Mouse (Mus musculus) neural tube, embryonic 13.5 days (tissue): ENCODE data around the gene Eif4g2. TPM values are rescaled to one million over a fixed set of nuclear protein-coding genes. Genes with fewer than 3 reads are reported as not detected.
A peak's percentile ranks its signal among the peaks of the same experiment; 100 is the strongest.

ENCODE experiments used
- ATAC-seq: fragments of 200-750 bp; cut with Nextera tagmentation; 2 replicates; pipeline ENCODE4 v1.8.0; 2017; ENCODE audit warnings: low read depth, mild to moderate bottlenecking, moderate TSS enrichment, moderate library complexity
- H3K27ac ChIP-seq: fragments of 300-500 bp; sonication (generic); replicated peaks from 2 replicates; pipeline ENCODE4 v1.5.1; 2015; ENCODE audit warnings: moderate library complexity, mild to moderate bottlenecking, inconsistent platforms
- H3K27me3 ChIP-seq: fragments of 300-500 bp; sonication (generic); 2 replicates; pipeline ENCODE4 v1.6.1; 2015; ENCODE audit warnings: mild to moderate bottlenecking, inconsistent platforms
- H3K36me3 ChIP-seq: fragments of 300-500 bp; sonication (generic); 2 replicates; pipeline ENCODE4 v1.6.1; 2015; ENCODE audit warnings: mild to moderate bottlenecking, inconsistent platforms
- H3K4me1 ChIP-seq: fragments of 300-500 bp; sonication (generic); replicated peaks from 2 replicates; pipeline ENCODE4 v1.6.1; 2015; ENCODE audit warnings: inconsistent platforms
- H3K4me2 ChIP-seq: fragments of 300-500 bp; sonication (generic); 2 replicates; pipeline ENCODE4 v1.6.1; 2015; ENCODE audit warnings: inconsistent platforms, mild to moderate bottlenecking, moderate library complexity
- H3K4me3 ChIP-seq: fragments of 300-500 bp; sonication (generic); 2 replicates; pipeline ENCODE4 v1.5.1; 2015; ENCODE audit warnings: mild to moderate bottlenecking, inconsistent platforms
- H3K9ac ChIP-seq: fragments of 300-500 bp; sonication (generic); 2 replicates; pipeline ENCODE4 v1.6.1; 2015; ENCODE audit warnings: moderate library complexity, mild to moderate bottlenecking, inconsistent platforms
- H3K9me3 ChIP-seq: fragments of 300-500 bp; sonication (generic); 2 replicates; pipeline ENCODE4 v1.6.1; 2016; ENCODE audit warnings: inconsistent platforms
- WGBS: fragments of 180-500 bp; shearing (Covaris S2); methylation state at CpG from one replicate; pipeline ENCODE4 v1.1.7; 2015; 5-methylcytosine and 5-hydroxymethylcytosine counted together
- polyA plus RNA-seq: library from polyadenylated mRNA; unstranded; fragments of >200 nt; fragmentation: Nextera tagmentation; extraction: Ambion mirVana; gene quantifications from 2 replicates; pipeline ENCODE4 v1.2.1, GENCODE M21; 2015

Eif4g2 gene
- polyA plus RNA-seq, 1 experiment from 2014 or later: 1,234 TPM

DNA sequence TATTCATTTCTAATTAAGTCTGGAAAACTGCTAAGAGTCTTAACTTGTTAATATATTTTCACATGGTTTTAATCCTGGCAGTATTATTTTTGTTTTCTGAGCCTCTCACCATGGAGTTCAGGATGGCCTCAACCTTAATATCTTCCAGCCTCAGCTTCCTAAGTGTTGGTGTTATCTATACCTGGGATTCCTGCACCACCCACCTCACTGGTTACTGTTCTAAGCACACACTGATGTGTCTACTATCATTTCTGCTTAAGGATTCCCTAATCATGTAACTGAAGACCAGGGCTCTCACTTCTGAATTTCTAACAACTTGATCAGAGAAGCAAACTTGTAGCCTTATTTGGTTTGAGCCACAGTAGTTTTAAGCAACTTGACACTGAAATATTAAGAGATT lies 2.3 kb upstream of the Eif4g2 start:
- H3K4me2 ChIP-seq: no peak overlapping the region
- H3K9ac ChIP-seq: no peak overlapping the region
- no peaks in the 10 kb centered on the region for H3K9me3 ChIP-seq
- no peak overlapping the region for H3K27ac ChIP-seq
- no peak for ATAC-seq
- peaks cover 17% of the 10 kb centered on the region for H3K36me3 ChIP-seq
- H3K4me1 ChIP-seq: peaks cover 17% of the 10 kb centered on the region
- no peak overlapping the region for H3K4me3 ChIP-seq
- no peaks in the 10 kb centered on the region for H3K27me3 ChIP-seq

DNA sequence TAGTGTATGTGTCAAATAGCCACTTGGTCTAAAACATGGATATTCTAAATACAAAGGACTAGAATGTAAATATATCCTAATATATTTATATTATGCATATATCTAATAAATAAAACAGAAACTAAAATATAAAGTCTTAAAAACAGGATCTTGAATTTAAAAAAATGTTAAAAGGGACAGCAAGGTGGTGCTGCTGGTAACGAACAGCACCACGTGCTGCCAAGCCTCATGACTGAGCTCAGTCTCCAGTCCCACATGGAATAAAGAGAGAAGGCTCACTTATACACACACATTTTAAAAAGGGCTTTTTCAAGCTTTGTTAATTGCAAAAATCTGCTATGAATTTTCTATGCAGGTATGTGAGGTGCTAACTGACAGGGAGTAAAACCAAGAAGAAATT lies 1.6 kb upstream of the Eif4g2 start:
- H3K27ac ChIP-seq: no peak overlapping the region
- no peak overlapping the region for H3K4me2 ChIP-seq
- peaks cover 24% of the 10 kb centered on the region for H3K36me3 ChIP-seq
- ATAC-seq: no peak
- WGBS: 58% methylated on average over 2 of the region's 2 CpGs
- H3K4me3 ChIP-seq: no peak overlapping the region
- peaks cover 24% of the 10 kb centered on the region for H3K4me1 ChIP-seq
- no peak overlapping the region for H3K9ac ChIP-seq
- H3K9me3 ChIP-seq: no peaks in the 10 kb centered on the region
- H3K27me3 ChIP-seq: no peaks in the 10 kb centered on the region

DNA sequence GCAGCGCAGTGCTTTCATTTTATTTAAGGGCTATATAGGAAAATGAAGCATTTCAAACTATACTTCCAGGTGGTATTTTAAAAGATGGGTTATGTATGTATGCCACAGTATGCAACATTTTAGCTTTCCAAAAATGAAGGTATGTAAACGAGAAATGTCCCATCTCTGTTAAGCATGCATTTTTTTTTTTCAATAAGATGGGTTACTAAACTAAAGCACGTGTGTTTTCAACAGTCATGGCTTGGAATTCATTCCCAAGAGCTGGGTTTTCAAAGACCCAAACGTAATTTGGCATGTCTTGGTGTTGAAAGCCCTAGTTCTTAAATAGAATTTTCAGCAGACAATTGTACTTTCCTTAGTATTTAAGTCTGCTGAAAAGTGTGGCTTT lies 897 bp upstream of the Eif4g2 start:
- 10% methylated on average over 4 of the region's 4 CpGs for WGBS
- peak overlapping the region; percentile 76 for H3K4me3 ChIP-seq

DNA sequence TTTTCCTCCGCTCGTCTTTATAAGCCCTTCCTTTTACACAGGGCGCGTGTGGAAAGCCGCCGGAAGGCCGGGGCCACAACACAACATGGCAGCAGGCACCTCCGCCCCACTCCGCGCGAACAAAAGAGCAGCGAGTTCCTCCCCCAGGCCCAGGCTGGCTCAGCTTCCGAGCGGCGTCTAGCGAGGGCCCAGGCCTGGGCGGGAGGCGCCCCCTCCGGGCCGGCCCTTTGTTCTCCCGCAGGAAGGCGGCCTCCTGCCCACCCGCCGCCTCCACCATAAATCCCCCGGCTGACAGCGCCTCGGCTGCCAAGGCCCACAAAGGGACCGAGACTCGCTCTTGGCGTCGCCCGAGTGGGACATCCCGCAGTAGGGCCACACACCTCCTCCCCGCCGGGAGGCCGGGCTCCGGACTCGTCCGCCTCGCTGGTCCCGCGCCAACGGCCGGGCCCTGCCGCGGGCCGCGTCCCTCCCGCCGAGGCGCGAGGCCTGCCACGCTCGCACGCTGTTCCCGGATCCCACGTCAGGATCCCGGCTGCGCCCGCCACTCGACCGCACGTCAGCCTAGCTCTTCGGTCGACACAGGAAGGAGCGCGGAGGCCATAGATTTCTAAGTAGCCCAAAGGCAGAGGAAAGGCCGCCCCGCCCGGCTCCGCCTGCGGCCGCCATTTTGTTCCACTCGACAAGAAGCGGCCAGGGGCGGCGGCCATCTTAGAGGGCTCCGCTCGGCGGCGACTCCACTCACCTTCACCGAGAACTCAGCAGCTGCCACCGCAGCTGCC lies 598 bp downstream of the Eif4g2 start:
- Histone ChIP-seq H3K4me1 (peaks cover 39% of the 10 kb centered on the region), H3K9ac (peak overlapping the region; percentile 99), H3K4me3 (peak overlapping the region; percentile 76), H3K27ac (peak overlapping the region; percentile 100), H3K4me2 (peak overlapping the region; percentile 94), H3K36me3 (peaks cover 45% of the 10 kb centered on the region), H3K9me3 (no peaks in the 10 kb centered on the region), H3K27me3 (no peaks in the 10 kb centered on the region)
- peak; percentile 81 for ATAC-seq
- under 1% methylated on average over 82 of the region's 83 CpGs for WGBS

More for the DNA sequence above, 897 bp upstream of the Eif4g2 start:
- Histone ChIP-seq H3K27me3 (no peaks in the 10 kb centered on the region), H3K4me2 (peak overlapping the region; percentile 68), H3K9ac (peak overlapping the region; percentile 95), H3K36me3 (peaks cover 31% of the 10 kb centered on the region), H3K27ac (peak overlapping the region; percentile 100), H3K4me1 (peaks cover 31% of the 10 kb centered on the region), H3K9me3 (no peaks in the 10 kb centered on the region)
- ATAC-seq: no peak

- Histone ChIP-seq H3K36me3 (peaks cover 59% of the 10 kb centered on the region), H3K4me1 (peaks cover 39% of the 10 kb centered on the region), H3K9ac (peak overlapping the region; percentile 99), H3K4me2 (peak overlapping the region; percentile 94), H3K9me3 (no peaks in the 10 kb centered on the region), H3K27ac (peak overlapping the region; percentile 100), H3K4me3 (peak overlapping the region; percentile 76), H3K27me3 (no peaks in the 10 kb centered on the region)
- WGBS: 88% methylated on average over 3 of the region's 3 CpGs
- ATAC-seq: no peak
Measured at GRCm38 (mm10) chr7:111080876-111081275, 2.0 kb downstream of the Eif4g2 start.

DNA sequence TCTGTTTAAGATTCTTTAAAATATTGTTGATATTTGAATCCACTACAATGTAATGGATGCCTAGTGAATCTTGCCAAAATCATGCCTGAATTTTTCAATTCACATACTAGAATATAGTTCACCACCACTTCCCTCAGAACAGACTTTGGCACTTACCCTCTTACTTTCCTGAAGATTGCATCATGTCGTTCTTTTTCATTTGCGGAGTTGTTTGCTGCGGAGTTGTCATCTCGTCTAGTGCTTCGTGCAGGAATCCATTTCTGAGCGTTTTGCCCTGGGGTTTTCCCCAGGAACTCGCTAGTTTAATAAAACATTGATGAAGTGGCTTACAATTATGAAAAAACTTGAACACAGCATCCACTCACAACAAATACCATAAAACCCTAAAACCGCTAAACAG lies 2.8 kb downstream of the Eif4g2 start:
- peaks cover 39% of the 10 kb centered on the region for H3K4me1 ChIP-seq
- H3K9me3 ChIP-seq: no peaks in the 10 kb centered on the region
- peak overlapping the region; percentile 76 for H3K4me3 ChIP-seq
- H3K27me3 ChIP-seq: no peaks in the 10 kb centered on the region
- H3K4me2 ChIP-seq: peak overlapping the region; percentile 94
- peak overlapping the region; percentile 99; the same call in 1 of the 2 replicates for H3K9ac ChIP-seq
- WGBS: 85% methylated on average over 8 of the region's 8 CpGs
- H3K27ac ChIP-seq: no peak overlapping the region
- H3K36me3 ChIP-seq: peaks cover 66% of the 10 kb centered on the region
- no peak for ATAC-seq

- H3K27me3 ChIP-seq: no peaks in the 10 kb centered on the region
Measured at GRCm38 (mm10) chr7:111078271-111078670, 4.6 kb downstream of the Eif4g2 start.

DNA sequence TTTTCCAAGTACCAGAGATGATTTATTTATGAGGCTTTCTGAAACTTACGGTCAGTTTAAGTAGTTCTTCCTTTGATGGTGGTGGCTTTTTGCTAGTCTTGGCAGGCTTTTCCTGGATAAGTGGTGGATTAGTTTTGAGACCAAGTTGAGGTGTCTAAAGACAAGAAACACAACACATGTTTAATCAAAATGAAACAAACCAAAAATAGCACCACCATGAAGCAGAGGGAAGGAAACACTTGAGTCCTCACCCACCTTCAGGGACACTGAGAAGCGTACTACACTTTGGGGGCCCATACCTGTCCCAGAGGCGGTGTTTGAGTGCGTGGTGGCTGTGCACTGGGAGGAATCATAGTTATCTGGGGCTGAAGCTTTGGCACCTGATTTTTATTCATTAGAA lies 7.5 kb downstream of the Eif4g2 start:
- H3K36me3 ChIP-seq: peaks cover 94% of the 10 kb centered on the region
- H3K27me3 ChIP-seq: no peaks in the 10 kb centered on the region
- peaks cover 30% of the 10 kb centered on the region for H3K4me1 ChIP-seq
- 88% methylated on average over 4 of the region's 4 CpGs for WGBS
- no peak overlapping the region for H3K4me3 ChIP-seq
- no peak for ATAC-seq
- H3K9me3 ChIP-seq: no peaks in the 10 kb centered on the region
- no peak overlapping the region for H3K4me2 ChIP-seq
- no peak overlapping the region for H3K27ac ChIP-seq
- H3K9ac ChIP-seq: no peak overlapping the region

More at GRCm38 (mm10) chr7:111078271-111078670, 4.6 kb downstream of the Eif4g2 start:
- Histone ChIP-seq H3K9me3 (no peaks in the 10 kb centered on the region), H3K27ac (no peak overlapping the region), H3K4me3 (no peak overlapping the region), H3K4me2 (no peak overlapping the region), H3K36me3 (peaks cover 82% of the 10 kb centered on the region), H3K9ac (no peak overlapping the region), H3K4me1 (peaks cover 42% of the 10 kb centered on the region)
- WGBS: 94% methylated on average over 4 of the region's 4 CpGs
- no peak for ATAC-seq

DNA sequence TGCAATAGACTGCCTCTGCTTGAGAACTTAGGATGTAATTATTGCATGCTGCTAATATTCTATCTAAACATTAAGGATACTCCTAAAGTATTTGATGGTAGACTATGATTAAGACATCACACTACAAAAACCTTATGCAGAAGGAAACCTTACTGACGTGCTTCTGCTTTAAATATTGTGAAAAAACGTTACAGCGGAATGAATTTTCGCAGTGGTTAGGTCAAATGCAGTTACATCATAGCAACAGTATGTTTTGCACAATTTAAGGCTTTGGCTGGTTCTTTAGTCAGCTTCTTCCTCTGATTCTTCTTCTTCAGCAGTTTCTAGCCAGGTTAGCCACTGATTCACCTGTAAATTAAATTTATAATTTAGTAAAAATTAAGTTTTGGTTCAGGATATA lies 10.4 kb downstream of the Eif4g2 start:
- no peak for ATAC-seq
- Histone ChIP-seq H3K9me3 (peaks cover 11% of the 10 kb centered on the region), H3K4me2 (no peak overlapping the region), H3K36me3 (peaks cover 94% of the 10 kb centered on the region), H3K4me3 (no peak overlapping the region), H3K4me1 (peaks cover 6% of the 10 kb centered on the region; the same call in 1 of the 2 replicates), H3K9ac (no peak overlapping the region), H3K27me3 (no peaks in the 10 kb centered on the region), H3K27ac (no peak overlapping the region)
- WGBS: 94% methylated on average over 4 of the region's 4 CpGs

GRCm38 (mm10) chr7:111070167-111070496 lies 12.7 kb downstream of the Eif4g2 start:
- Histone ChIP-seq H3K4me1 (peaks cover 6% of the 10 kb centered on the region; the same call in 1 of the 2 replicates), H3K27ac (no peak overlapping the region), H3K36me3 (peaks cover 74% of the 10 kb centered on the region), H3K9ac (no peak overlapping the region), H3K27me3 (no peaks in the 10 kb centered on the region), H3K4me2 (no peak overlapping the region), H3K9me3 (peaks cover 11% of the 10 kb centered on the region), H3K4me3 (no peak overlapping the region)
- WGBS: 93% methylated on average over 2 of the region's 2 CpGs
- ATAC-seq: 0 out of 2 replicates have a peak, but pooled peaks have one; percentile 16

DNA sequence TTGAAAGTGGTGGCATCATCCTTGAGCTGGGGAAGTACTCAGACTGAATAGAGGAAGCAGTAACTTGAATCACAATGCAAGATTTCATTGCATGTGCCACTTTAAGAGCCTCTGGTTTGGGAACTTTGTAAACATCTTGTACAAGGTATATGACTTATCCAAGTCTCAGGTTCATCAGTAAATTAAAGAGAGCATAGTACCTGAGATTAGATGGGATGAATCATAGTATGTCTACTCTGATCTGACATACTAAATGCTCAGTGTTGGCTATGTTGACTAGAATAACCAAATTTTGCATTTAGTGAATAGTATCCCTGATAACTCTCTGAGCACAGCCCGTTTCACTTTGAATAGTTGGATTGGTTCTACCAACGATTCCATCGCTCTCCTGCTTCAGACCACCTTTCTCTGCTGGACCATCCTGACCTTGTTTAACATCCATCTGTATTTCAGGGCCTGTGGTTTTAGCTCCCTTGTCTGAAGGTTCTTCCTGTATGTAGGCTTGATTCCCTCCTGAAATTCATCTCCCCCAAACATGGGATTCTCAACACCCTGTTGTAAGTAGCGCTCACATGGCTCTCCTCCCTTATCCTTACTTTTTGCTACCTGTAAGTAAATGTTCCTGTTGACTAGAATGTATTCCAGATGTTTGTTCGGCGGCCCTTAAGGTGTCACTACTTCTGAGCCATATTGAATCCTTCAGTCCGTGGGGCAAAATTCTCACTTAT lies 13.2 kb downstream of the Eif4g2 start:
- Histone ChIP-seq H3K36me3 (peaks cover 69% of the 10 kb centered on the region), H3K4me1 (peaks cover 5% of the 10 kb centered on the region; the same call in 1 of the 2 replicates), H3K9ac (no peak overlapping the region), H3K4me2 (no peak overlapping the region), H3K27ac (no peak overlapping the region), H3K27me3 (no peaks in the 10 kb centered on the region), H3K9me3 (peaks cover 11% of the 10 kb centered on the region), H3K4me3 (no peak overlapping the region)
- 90% methylated on average over 7 of the region's 7 CpGs for WGBS
- ATAC-seq: peak; percentile 55

DNA sequence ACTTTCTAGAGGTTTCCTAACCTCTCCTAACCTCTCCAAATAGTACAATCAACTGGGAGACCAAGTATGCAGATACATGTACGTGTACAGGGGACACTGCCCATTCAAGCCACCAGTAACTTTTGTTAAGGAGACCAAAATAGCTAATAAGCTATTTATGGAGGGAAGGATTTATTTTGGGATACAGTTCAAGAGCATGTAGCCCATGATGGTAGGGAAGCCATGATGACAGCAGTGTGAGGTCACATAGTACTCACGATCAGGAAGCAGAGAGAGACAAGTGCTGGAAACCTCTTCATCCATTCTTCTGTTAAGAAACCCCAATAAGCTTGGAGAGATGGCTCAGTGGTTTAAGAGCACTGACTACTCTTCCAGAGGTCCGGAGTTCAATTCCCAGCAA lies 14.6 kb downstream of the Eif4g2 start:
- WGBS: 98% methylated on average over 3 of the region's 3 CpGs
- peak; percentile 20; the same call in 1 of the 2 replicates for ATAC-seq
- peaks cover 62% of the 10 kb centered on the region for H3K36me3 ChIP-seq

More for the DNA sequence above, 14.6 kb downstream of the Eif4g2 start:
- Histone ChIP-seq H3K4me2 (no peak overlapping the region), H3K9me3 (peaks cover 12% of the 10 kb centered on the region), H3K4me3 (no peak overlapping the region), H3K9ac (no peak overlapping the region), H3K27ac (no peak overlapping the region), H3K4me1 (no peaks in the 10 kb centered on the region), H3K27me3 (no peaks in the 10 kb centered on the region)
